In the genomic region with DNA sequence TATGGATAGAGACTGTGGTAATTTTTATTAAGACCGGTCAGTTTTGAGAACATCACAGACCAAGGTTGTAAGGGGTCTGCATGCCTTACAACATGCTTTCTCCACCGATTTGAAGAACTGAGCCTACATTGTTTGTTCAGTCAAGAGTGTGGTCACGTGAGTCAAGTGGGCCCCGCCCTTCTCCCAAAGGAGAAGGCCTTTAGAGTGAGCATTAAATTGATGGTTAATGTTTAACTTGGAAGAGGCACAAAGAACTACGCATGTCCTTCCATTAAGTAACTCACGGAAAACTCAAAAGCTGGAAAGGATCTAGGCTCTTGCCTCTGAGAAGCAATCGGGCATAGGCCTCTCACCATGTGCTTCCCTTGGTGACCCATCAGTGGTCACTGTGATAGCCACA, we compare ENCODE assay signal across 15 mouse cellular contexts. TPM values are rescaled to one million over a fixed set of nuclear protein-coding genes. Genes with fewer than 3 reads are reported as not detected.
A peak's percentile ranks its signal among the peaks of the same experiment; 100 is the strongest.
DNase-seq lines count a peak whose midpoint lies in the region; ATAC-seq and TF ChIP-seq lines count a peak whose summit lies in the region.
"Had no signal": no experiment of that assay in that cellular context is flagged by ENCODE, and none has a peak within 500 bp of the region (broad histone marks: within the 10 kb centered on the region; RNA-seq: fewer than 3 reads in every experiment).

No protein-coding gene starts in this region.

- WGBS in kidney, adult 2 months, result 52% methylated on average over 7 of the region's 7 CpGs
- WGBS in kidney, embryonic 15.5 days, result 75% methylated on average over 7 of the region's 7 CpGs
- WGBS in intestine, embryonic 15.5 days, result 68% methylated on average over 7 of the region's 7 CpGs
- 69% methylated on average over 7 of the region's 7 CpGs for WGBS in lung, embryonic 14.5 days
- 72% methylated on average over 7 of the region's 7 CpGs for WGBS in stomach, embryonic 15.5 days
- WGBS in midbrain, embryonic 11.5 days, result 95% methylated on average over 7 of the region's 7 CpGs
- 97% methylated on average over 7 of the region's 7 CpGs for WGBS in limb, embryonic 10.5 days

- no peaks in the 10 kb centered on the region for H3K27me3 ChIP-seq in kidney, adult 2 months (replicated peaks; ENCODE audit: control insufficient read depth, insufficient read depth, low read length)
- no peaks in the 10 kb centered on the region for H3K27me3 ChIP-seq in kidney, embryonic 15.5 days
- no peaks in the 10 kb centered on the region for H3K27me3 ChIP-seq in intestine, embryonic 15.5 days (replicated peaks)
- no peaks in the 10 kb centered on the region for H3K27me3 ChIP-seq in lung, embryonic 14.5 days (ENCODE audit: insufficient read depth, low read length)
- H3K27me3 ChIP-seq in stomach, embryonic 15.5 days (replicated peaks), result no peaks in the 10 kb centered on the region
- no peaks in the 10 kb centered on the region for H3K27me3 ChIP-seq in midbrain, embryonic 11.5 days (ENCODE audit: control insufficient read depth, insufficient read depth, low read length)
- H3K27me3 ChIP-seq in limb, embryonic 10.5 days (ENCODE audit: low read depth, poor library complexity, severe bottlenecking), result no peaks in the 10 kb centered on the region
- H3K27me3 ChIP-seq: hindbrain, embryonic 15.5 days; midbrain, embryonic 15.5 days had no signal

- H3K4me2 ChIP-seq in kidney, embryonic 15.5 days, result no peak overlapping the region
- no peak overlapping the region for H3K4me2 ChIP-seq in intestine, embryonic 15.5 days (replicated peaks)
- H3K4me2 ChIP-seq in lung, embryonic 14.5 days, result no peak overlapping the region
- H3K4me2 ChIP-seq in stomach, embryonic 15.5 days, result no peak overlapping the region
- H3K4me2 ChIP-seq in midbrain, embryonic 11.5 days, result no peak overlapping the region
- H3K4me2 ChIP-seq: hindbrain, embryonic 15.5 days; midbrain, embryonic 15.5 days had no signal

- no peak overlapping the region for H3K9ac ChIP-seq in kidney, embryonic 15.5 days
- H3K9ac ChIP-seq in intestine, embryonic 15.5 days, result no peak overlapping the region
- H3K9ac ChIP-seq in lung, embryonic 14.5 days, result no peak overlapping the region
- no peak overlapping the region for H3K9ac ChIP-seq in stomach, embryonic 15.5 days
- H3K9ac ChIP-seq in midbrain, embryonic 11.5 days (ENCODE audit: low read length), result no peak overlapping the region
- H3K9ac ChIP-seq: hindbrain, embryonic 15.5 days; midbrain, embryonic 15.5 days had no signal

- ATAC-seq in kidney, embryonic 15.5 days (replicated peaks; ENCODE audit: low FRiP score), result no peak
- ATAC-seq in intestine, embryonic 15.5 days, result peak; percentile 84
- peak; percentile 18; the same call in 1 of the 2 replicates for ATAC-seq in lung, embryonic 14.5 days (ENCODE audit: insufficient read depth)
- peak; percentile 34; the same call in 1 of the 2 replicates for ATAC-seq in stomach, embryonic 15.5 days (ENCODE audit: insufficient read depth, low FRiP score, low read depth)
- no peak for ATAC-seq in midbrain, embryonic 11.5 days (ENCODE audit: low FRiP score)
- ATAC-seq: midbrain, embryonic 15.5 days had no signal

- H3K4me3 ChIP-seq in kidney, adult 2 months (ENCODE audit: insufficient read depth, low read depth, low read length), result no peak overlapping the region
- no peak overlapping the region for H3K4me3 ChIP-seq in kidney, embryonic 15.5 days (replicated peaks)
- H3K4me3 ChIP-seq in intestine, embryonic 15.5 days (replicated peaks), result no peak overlapping the region
- H3K4me3 ChIP-seq in lung, embryonic 14.5 days (ENCODE audit: low read depth, low read length), result no peak overlapping the region
- no peak overlapping the region for H3K4me3 ChIP-seq in stomach, embryonic 15.5 days (replicated peaks)
- H3K4me3 ChIP-seq in midbrain, embryonic 11.5 days (ENCODE audit: low read depth, low read length), result no peak overlapping the region
- H3K4me3 ChIP-seq in limb, embryonic 10.5 days, result no peak overlapping the region
- H3K4me3 ChIP-seq: hindbrain, embryonic 15.5 days; midbrain, embryonic 15.5 days had no signal

- peak overlapping the region; percentile 87 for H3K27ac ChIP-seq in kidney, adult 2 months (ENCODE audit: insufficient read depth, low read depth, low read length)
- H3K27ac ChIP-seq in kidney, embryonic 15.5 days, result no peak overlapping the region
- no peak overlapping the region for H3K27ac ChIP-seq in intestine, embryonic 15.5 days
- H3K27ac ChIP-seq in lung, embryonic 14.5 days (ENCODE audit: low read depth), result no peak overlapping the region
- no peak overlapping the region for H3K27ac ChIP-seq in stomach, embryonic 15.5 days
- H3K27ac ChIP-seq in midbrain, embryonic 11.5 days (ENCODE audit: low read depth, low read length), result no peak overlapping the region
- no peak overlapping the region for H3K27ac ChIP-seq in limb, embryonic 10.5 days
- H3K27ac ChIP-seq: hindbrain, embryonic 15.5 days; macrophage; midbrain, embryonic 15.5 days had no signal

- no peaks in the 10 kb centered on the region for H3K9me3 ChIP-seq in kidney, embryonic 15.5 days (replicated peaks)
- H3K9me3 ChIP-seq in intestine, embryonic 15.5 days, result no peaks in the 10 kb centered on the region
- H3K9me3 ChIP-seq in lung, embryonic 14.5 days (ENCODE audit: low read depth, low read length), result no peaks in the 10 kb centered on the region
- no peaks in the 10 kb centered on the region for H3K9me3 ChIP-seq in stomach, embryonic 15.5 days
- no peaks in the 10 kb centered on the region for H3K9me3 ChIP-seq in midbrain, embryonic 11.5 days (ENCODE audit: control insufficient read depth, low read length)
- no peaks in the 10 kb centered on the region for H3K9me3 ChIP-seq in limb, embryonic 10.5 days (replicated peaks)
- H3K9me3 ChIP-seq: hindbrain, embryonic 15.5 days; midbrain, embryonic 15.5 days had no signal

- DNase-seq in kidney, adult 2 months, result peak; percentile 80
- DNase-seq in lung, embryonic 14.5 days, result peak; percentile 73
- DNase-seq in midbrain, embryonic 11.5 days (ENCODE audit: low spot score, missing footprints), result no peak
- DNase-seq in limb, embryonic 10.5 days (ENCODE audit: low spot score), result no peak
- DNase-seq in layer of hippocampus, adult 9-11 months, result no peak
- DNase-seq: adrenal gland, postnatal 10 days; B cell, adult 2 months; cerebellum, postnatal 10 days; thymus, postnatal 4 days had no signal

- TF ChIP-seq POLR2A in kidney, adult 2 months (IDR thresholded peaks at IDR 0.05; ENCODE audit: low read depth, low read length), result no peak

- TF ChIP-seq CTCF in kidney, adult 2 months (conservative IDR thresholded peaks at IDR 0.05; ENCODE audit: insufficient read depth, insufficient read length, low read depth, low read length), result no peak
- no peak for TF ChIP-seq CTCF in lung, embryonic 14.5 days (IDR thresholded peaks at IDR 0.05; ENCODE audit: low read depth)

- no peaks in the 10 kb centered on the region for H3K36me3 ChIP-seq in kidney, adult 2 months (ENCODE audit: control insufficient read depth, insufficient read depth, low read length)
- no peaks in the 10 kb centered on the region for H3K36me3 ChIP-seq in kidney, embryonic 15.5 days
- H3K36me3 ChIP-seq in intestine, embryonic 15.5 days, result no peaks in the 10 kb centered on the region
- H3K36me3 ChIP-seq in lung, embryonic 14.5 days (ENCODE audit: insufficient read depth), result no peaks in the 10 kb centered on the region
- H3K36me3 ChIP-seq in stomach, embryonic 15.5 days, result no peaks in the 10 kb centered on the region
- H3K36me3 ChIP-seq in midbrain, embryonic 11.5 days (ENCODE audit: control insufficient read depth, insufficient read depth, low read length), result no peaks in the 10 kb centered on the region
- no peaks in the 10 kb centered on the region for H3K36me3 ChIP-seq in limb, embryonic 10.5 days
- H3K36me3 ChIP-seq: hindbrain, embryonic 15.5 days; midbrain, embryonic 15.5 days had no signal

- peaks cover 39% of the 10 kb centered on the region for H3K4me1 ChIP-seq in kidney, adult 2 months (ENCODE audit: control insufficient read depth, insufficient read depth, low read length)
- peaks cover 7% of the 10 kb centered on the region for H3K4me1 ChIP-seq in kidney, embryonic 15.5 days
- peaks cover 12% of the 10 kb centered on the region for H3K4me1 ChIP-seq in intestine, embryonic 15.5 days (replicated peaks)
- peaks cover 17% of the 10 kb centered on the region for H3K4me1 ChIP-seq in lung, embryonic 14.5 days (ENCODE audit: insufficient read depth)
- H3K4me1 ChIP-seq in stomach, embryonic 15.5 days, result no peaks in the 10 kb centered on the region
- H3K4me1 ChIP-seq in midbrain, embryonic 11.5 days (ENCODE audit: control insufficient read depth, insufficient read depth, low read length), result no peaks in the 10 kb centered on the region
- peaks cover under 1% of the 10 kb centered on the region; the same call in 1 of the 2 replicates for H3K4me1 ChIP-seq in limb, embryonic 10.5 days
- H3K4me1 ChIP-seq: hindbrain, embryonic 15.5 days; midbrain, embryonic 15.5 days had no signal

RNA-seq across cellular contexts. Expression of a gene that starts 5.8 kb away (rescaled TPM):
- polyA plus RNA-seq in kidney, adult 2 months (2012; rRNA removed), result 8.7 and 12.3 TPM in 2 replicates
- polyA plus RNA-seq in kidney, embryonic 15.5 days (2015; fragmentation: Nextera tagmentation; extraction: Ambion mirVana), result 12.1 and 13.1 TPM in 2 replicates
- 19.7 and 20.3 TPM in 2 replicates for polyA plus RNA-seq in intestine, embryonic 15.5 days (2015; fragmentation: Nextera tagmentation; extraction: Ambion mirVana)
- polyA plus RNA-seq in lung, embryonic 14.5 days (2014; fragmentation: Nextera tagmentation; extraction: Ambion mirVana), result 6.4 and 8.3 TPM in 2 replicates
- 13.9 and 15.8 TPM in 2 replicates for polyA plus RNA-seq in stomach, embryonic 15.5 days (2015; fragmentation: Nextera tagmentation; extraction: Ambion mirVana)
- polyA plus RNA-seq in midbrain, embryonic 11.5 days (2014; fragmentation: Nextera tagmentation; extraction: Ambion mirVana), result 7.7 and 8.3 TPM in 2 replicates
- 21.9 and 24.5 TPM in 2 replicates for polyA plus RNA-seq in limb, embryonic 10.5 days (2016; fragmentation: Nextera tagmentation; extraction: Ambion mirVana)

RNA-seq across cellular contexts. Expression of a gene that starts 33.3 kb away (rescaled TPM):
- 1.5 and 1.8 TPM in 2 replicates for polyA plus RNA-seq in kidney, adult 2 months (2012; rRNA removed)
- polyA plus RNA-seq in kidney, embryonic 15.5 days (2015; fragmentation: Nextera tagmentation; extraction: Ambion mirVana), result 21.9 and 24.4 TPM in 2 replicates
- 14.8 and 16.3 TPM in 2 replicates for polyA plus RNA-seq in intestine, embryonic 15.5 days (2015; fragmentation: Nextera tagmentation; extraction: Ambion mirVana)
- polyA plus RNA-seq in lung, embryonic 14.5 days (2014; fragmentation: Nextera tagmentation; extraction: Ambion mirVana), result 20.9 and 23.0 TPM in 2 replicates
- polyA plus RNA-seq in stomach, embryonic 15.5 days (2015; fragmentation: Nextera tagmentation; extraction: Ambion mirVana), result 27.3 and 27.9 TPM in 2 replicates
- polyA plus RNA-seq in midbrain, embryonic 11.5 days (2014; fragmentation: Nextera tagmentation; extraction: Ambion mirVana), result 6.1 and 6.3 TPM in 2 replicates
- 7.1 and 8.7 TPM in 2 replicates for polyA plus RNA-seq in limb, embryonic 10.5 days (2016; fragmentation: Nextera tagmentation; extraction: Ambion mirVana)
- polyA plus RNA-seq: macrophage had no signal

Comparison
In these comparisons a context has a peak if more than half of its experiments do, and no peak if none do; other contexts are left out.
1. DNase-seq: peak in kidney, adult 2 months (single experiment) and lung, embryonic 14.5 days (single experiment); none in midbrain, embryonic 11.5 days (single experiment), limb, embryonic 10.5 days (single experiment) and layer of hippocampus, adult 9-11 months (single experiment).
2. ATAC-seq: peak in intestine, embryonic 15.5 days (single experiment), lung, embryonic 14.5 days (single experiment) and stomach, embryonic 15.5 days (single experiment); none in kidney, embryonic 15.5 days (single experiment) and midbrain, embryonic 11.5 days (single experiment).